Mouse (Mus musculus): Measurements from ENCODE around the gene Vasn. TPM values are rescaled to one million over a fixed set of nuclear protein-coding genes. Genes with fewer than 3 reads are reported as not detected.

The Vasn gene
- polyA plus RNA-seq, 1 experiment from 2014 or later, result 3.0 TPM

DNA sequence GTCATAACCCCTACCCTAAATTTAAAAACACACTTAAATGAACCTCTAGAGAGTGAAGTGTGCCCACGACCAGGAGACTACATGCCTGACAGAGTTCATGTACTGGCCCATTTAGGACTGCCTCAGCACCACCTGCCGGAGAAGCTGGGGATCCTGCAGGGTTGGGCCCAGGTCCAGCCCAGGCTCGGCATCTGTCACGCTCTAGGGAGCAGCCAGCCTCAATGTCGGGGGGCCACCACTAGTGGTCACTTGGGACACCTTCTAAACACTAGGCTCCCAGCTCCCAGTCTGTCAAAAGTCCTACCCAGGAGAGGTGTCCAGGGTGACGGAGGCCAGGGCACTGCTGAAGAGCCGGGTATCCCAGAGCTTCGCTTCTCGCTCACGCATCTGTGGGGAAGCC is 15.0 kb downstream of the Vasn start:
- no peak overlapping the region for H3K4me3 ChIP-seq (ENCODE audit: low read depth, low read length)
- peaks cover 8% of the 10 kb centered on the region; the same call in 1 of the 2 replicates for H3K4me1 ChIP-seq (ENCODE audit: control insufficient read depth, low read depth, low read length)
- WGBS (ENCODE audit: insufficient replicate concordance), result 77% methylated on average over 10 of the region's 10 CpGs
- H3K27me3 ChIP-seq (ENCODE audit: control insufficient read depth, insufficient read depth, low read depth, low read length), result no peaks in the 10 kb centered on the region
- H3K9me3 ChIP-seq (replicated peaks; ENCODE audit: control insufficient read depth, low read length), result no peaks in the 10 kb centered on the region
- H3K4me2 ChIP-seq (ENCODE audit: low read depth, low read length), result no peak overlapping the region
- H3K9ac ChIP-seq (ENCODE audit: low read depth, low read length), result no peak overlapping the region
- ATAC-seq (ENCODE audit: low read depth), result no peak
- no peak overlapping the region for H3K27ac ChIP-seq (ENCODE audit: low read length)
- no peaks in the 10 kb centered on the region; the same call in 1 of the 2 replicates for H3K36me3 ChIP-seq (ENCODE audit: control insufficient read depth, insufficient read depth)

GRCm38 (mm10) chr16:4655251-4655734 is 15.6 kb downstream of the Vasn start:
- ATAC-seq (ENCODE audit: low read depth), result peak; percentile 59
- Histone ChIP-seq H3K9me3 (replicated peaks; ENCODE audit: control insufficient read depth, low read length) (no peaks in the 10 kb centered on the region), H3K27ac (ENCODE audit: low read length) (0 out of 2 replicates have a peak overlapping the region, but pooled peaks have one; percentile 18), H3K4me1 (ENCODE audit: control insufficient read depth, low read depth, low read length) (peaks cover 8% of the 10 kb centered on the region; the same call in 1 of the 2 replicates), H3K36me3 (ENCODE audit: control insufficient read depth, insufficient read depth) (no peaks in the 10 kb centered on the region; the same call in 1 of the 2 replicates), H3K27me3 (ENCODE audit: control insufficient read depth, insufficient read depth, low read depth, low read length) (no peaks in the 10 kb centered on the region), H3K4me2 (ENCODE audit: low read depth, low read length) (no peak overlapping the region), H3K9ac (ENCODE audit: low read depth, low read length) (no peak overlapping the region), H3K4me3 (ENCODE audit: low read depth, low read length) (no peak overlapping the region)
- 60% methylated on average over 4 of the region's 4 CpGs for WGBS (ENCODE audit: insufficient replicate concordance)

- no peak overlapping the region for H3K4me2 ChIP-seq (ENCODE audit: low read depth, low read length)
- peaks cover 8% of the 10 kb centered on the region; the same call in 1 of the 2 replicates for H3K4me1 ChIP-seq (ENCODE audit: control insufficient read depth, low read depth, low read length)
- WGBS (ENCODE audit: insufficient replicate concordance), result 36% methylated on average over 11 of the region's 11 CpGs
- H3K36me3 ChIP-seq (ENCODE audit: control insufficient read depth, insufficient read depth), result no peaks in the 10 kb centered on the region; the same call in none of the 2 replicates
- no peak overlapping the region for H3K4me3 ChIP-seq (ENCODE audit: low read depth, low read length)
- no peaks in the 10 kb centered on the region for H3K9me3 ChIP-seq (replicated peaks; ENCODE audit: control insufficient read depth, low read length)
- H3K27ac ChIP-seq (ENCODE audit: low read length), result no peak overlapping the region
- no peaks in the 10 kb centered on the region for H3K27me3 ChIP-seq (ENCODE audit: control insufficient read depth, insufficient read depth, low read depth, low read length)
- H3K9ac ChIP-seq (ENCODE audit: low read depth, low read length), result no peak overlapping the region
- ATAC-seq (ENCODE audit: low read depth), result no peak
These were observed 16.2 kb downstream of the Vasn start for GRCm38 (mm10) chr16:4655764-4656570.

GRCm38 (mm10) chr16:4656571-4657081 is 16.9 kb downstream of the Vasn start:
- H3K9ac ChIP-seq (ENCODE audit: low read depth, low read length), result no peak overlapping the region
- no peak for ATAC-seq (ENCODE audit: low read depth)
- H3K36me3 ChIP-seq (ENCODE audit: control insufficient read depth, insufficient read depth), result no peaks in the 10 kb centered on the region; the same call in none of the 2 replicates
- H3K4me1 ChIP-seq (ENCODE audit: control insufficient read depth, low read depth, low read length), result peaks cover 8% of the 10 kb centered on the region; the same call in 1 of the 2 replicates
- no peak overlapping the region for H3K27ac ChIP-seq (ENCODE audit: low read length)
- H3K27me3 ChIP-seq (ENCODE audit: control insufficient read depth, insufficient read depth, low read depth, low read length), result no peaks in the 10 kb centered on the region
- 62% methylated on average over 9 of the region's 9 CpGs for WGBS (ENCODE audit: insufficient replicate concordance)
- H3K4me2 ChIP-seq (ENCODE audit: low read depth, low read length), result no peak overlapping the region
- H3K4me3 ChIP-seq (ENCODE audit: low read depth, low read length), result no peak overlapping the region
- H3K9me3 ChIP-seq (replicated peaks; ENCODE audit: control insufficient read depth, low read length), result no peaks in the 10 kb centered on the region

DNA sequence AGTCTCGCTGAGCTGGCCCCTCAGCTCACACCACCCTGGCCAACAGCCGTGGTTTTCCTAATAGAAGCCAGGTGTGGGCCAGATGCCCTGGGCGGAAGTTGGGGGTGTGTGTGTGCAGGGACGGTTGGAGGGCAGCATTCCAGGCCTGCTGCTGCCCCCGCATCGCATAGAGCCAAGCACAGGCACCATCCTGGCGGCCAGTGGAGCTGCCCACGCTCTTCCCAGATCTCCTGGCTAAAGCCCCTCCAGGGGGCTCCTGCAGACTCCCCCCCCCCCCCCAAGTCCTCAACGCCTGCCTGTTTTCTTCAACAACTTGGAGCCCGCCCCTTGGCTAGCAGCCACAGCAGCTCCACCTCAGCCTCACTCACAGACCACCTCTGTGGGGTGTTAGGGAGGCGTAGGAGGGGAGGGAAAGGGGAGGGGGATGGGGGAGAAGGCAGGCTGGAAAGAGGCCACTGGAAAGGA is 19.1 kb downstream of the Vasn start:
- Histone ChIP-seq H3K9me3 (replicated peaks; ENCODE audit: control insufficient read depth, low read length) (no peaks in the 10 kb centered on the region), H3K4me2 (ENCODE audit: low read depth, low read length) (no peak overlapping the region), H3K4me1 (ENCODE audit: control insufficient read depth, low read depth, low read length) (peaks cover 6% of the 10 kb centered on the region; the same call in 1 of the 2 replicates), H3K9ac (ENCODE audit: low read depth, low read length) (no peak overlapping the region), H3K4me3 (ENCODE audit: low read depth, low read length) (no peak overlapping the region), H3K27me3 (ENCODE audit: control insufficient read depth, insufficient read depth, low read depth, low read length) (no peaks in the 10 kb centered on the region), H3K36me3 (ENCODE audit: control insufficient read depth, insufficient read depth) (no peaks in the 10 kb centered on the region; the same call in 1 of the 2 replicates), H3K27ac (ENCODE audit: low read length) (no peak overlapping the region)
- no peak for ATAC-seq (ENCODE audit: low read depth)
- 55% methylated on average over 11 of the region's 11 CpGs for WGBS (ENCODE audit: insufficient replicate concordance)

- no peaks in the 10 kb centered on the region for H3K27me3 ChIP-seq (ENCODE audit: control insufficient read depth, insufficient read depth, low read depth, low read length)
- no peaks in the 10 kb centered on the region; the same call in 1 of the 2 replicates for H3K36me3 ChIP-seq (ENCODE audit: control insufficient read depth, insufficient read depth)
- peaks cover 6% of the 10 kb centered on the region; the same call in 1 of the 2 replicates for H3K4me1 ChIP-seq (ENCODE audit: control insufficient read depth, low read depth, low read length)
- no peak for ATAC-seq (ENCODE audit: low read depth)
- WGBS (ENCODE audit: insufficient replicate concordance), result 65% methylated on average over 2 of the region's 2 CpGs
- H3K4me3 ChIP-seq (ENCODE audit: low read depth, low read length), result no peak overlapping the region
- H3K27ac ChIP-seq (ENCODE audit: low read length), result no peak overlapping the region
- H3K9ac ChIP-seq (ENCODE audit: low read depth, low read length), result no peak overlapping the region
- no peak overlapping the region for H3K4me2 ChIP-seq (ENCODE audit: low read depth, low read length)
- H3K9me3 ChIP-seq (replicated peaks; ENCODE audit: control insufficient read depth, low read length), result no peaks in the 10 kb centered on the region
These were observed 19.6 kb downstream of the Vasn start for GRCm38 (mm10) chr16:4659326-4659725.

DNA sequence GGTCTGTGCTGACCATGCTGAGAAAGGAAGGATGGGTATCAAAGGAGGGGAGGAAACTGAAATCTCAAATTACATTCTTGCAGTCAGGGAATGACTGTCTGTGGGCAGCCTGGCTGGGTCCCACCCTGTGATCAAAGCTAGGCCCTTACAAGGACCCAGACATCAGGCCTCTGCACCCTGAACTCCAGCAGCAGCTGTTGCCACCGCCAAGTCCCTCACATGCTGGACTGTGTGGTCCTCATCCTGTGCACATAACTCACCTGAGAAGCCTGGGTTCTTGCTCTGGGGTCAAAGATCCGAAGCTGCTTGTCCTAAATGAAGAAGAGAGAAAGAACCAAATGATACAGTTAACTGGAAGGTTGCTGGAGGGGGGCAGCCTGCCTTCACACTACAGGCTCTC is 21.9 kb downstream of the Vasn start:
- WGBS (ENCODE audit: insufficient replicate concordance), result 71% methylated on average over 2 of the region's 2 CpGs
- peaks cover 3% of the 10 kb centered on the region; the same call in 1 of the 2 replicates for H3K36me3 ChIP-seq (ENCODE audit: control insufficient read depth, insufficient read depth)

GRCm38 (mm10) chr16:4663806-4664205 is 24.1 kb downstream of the Vasn start:
- no peaks in the 10 kb centered on the region for H3K27me3 ChIP-seq (ENCODE audit: control insufficient read depth, insufficient read depth, low read depth, low read length)
- peaks cover 5% of the 10 kb centered on the region for H3K36me3 ChIP-seq (ENCODE audit: control insufficient read depth, insufficient read depth)
- WGBS (ENCODE audit: insufficient replicate concordance), result 77% methylated on average over 2 of the region's 2 CpGs
- H3K27ac ChIP-seq (ENCODE audit: low read length), result no peak overlapping the region
- no peaks in the 10 kb centered on the region for H3K4me1 ChIP-seq (ENCODE audit: control insufficient read depth, low read depth, low read length)
- H3K9ac ChIP-seq (ENCODE audit: low read depth, low read length), result no peak overlapping the region
- no peak overlapping the region for H3K4me3 ChIP-seq (ENCODE audit: low read depth, low read length)
- no peak for ATAC-seq (ENCODE audit: low read depth)
- H3K9me3 ChIP-seq (replicated peaks; ENCODE audit: control insufficient read depth, low read length), result no peaks in the 10 kb centered on the region
- no peak overlapping the region for H3K4me2 ChIP-seq (ENCODE audit: low read depth, low read length)

More for the DNA sequence above, 21.9 kb downstream of the Vasn start:
- Histone ChIP-seq H3K4me2 (ENCODE audit: low read depth, low read length) (no peak overlapping the region), H3K27me3 (ENCODE audit: control insufficient read depth, insufficient read depth, low read depth, low read length) (no peaks in the 10 kb centered on the region), H3K27ac (ENCODE audit: low read length) (no peak overlapping the region), H3K9me3 (replicated peaks; ENCODE audit: control insufficient read depth, low read length) (no peaks in the 10 kb centered on the region), H3K4me3 (ENCODE audit: low read depth, low read length) (no peak overlapping the region), H3K9ac (ENCODE audit: low read depth, low read length) (no peak overlapping the region), H3K4me1 (ENCODE audit: control insufficient read depth, low read depth, low read length) (no peaks in the 10 kb centered on the region; the same call in 1 of the 2 replicates)
- no peak for ATAC-seq (ENCODE audit: low read depth)

- Histone ChIP-seq H3K4me3 (ENCODE audit: low read depth, low read length) (no peak overlapping the region), H3K4me1 (ENCODE audit: control insufficient read depth, low read depth, low read length) (no peaks in the 10 kb centered on the region), H3K4me2 (ENCODE audit: low read depth, low read length) (no peak overlapping the region), H3K36me3 (ENCODE audit: control insufficient read depth, insufficient read depth) (peaks cover 5% of the 10 kb centered on the region), H3K9ac (ENCODE audit: low read depth, low read length) (no peak overlapping the region), H3K9me3 (replicated peaks; ENCODE audit: control insufficient read depth, low read length) (no peaks in the 10 kb centered on the region), H3K27ac (ENCODE audit: low read length) (no peak overlapping the region), H3K27me3 (ENCODE audit: control insufficient read depth, insufficient read depth, low read depth, low read length) (no peaks in the 10 kb centered on the region)
- 87% methylated on average over 2 of the region's 2 CpGs for WGBS (ENCODE audit: insufficient replicate concordance)
- ATAC-seq (ENCODE audit: low read depth), result no peak
These were observed 26.0 kb downstream of the Vasn start for GRCm38 (mm10) chr16:4665726-4666125.

Measured in liver, embryonic 16.5 days (tissue).